Mouse (Mus musculus) cerebellum, adult 9-10 months (tissue): Measurements from ENCODE around the gene Unc93b1.
A peak's percentile ranks its signal among the peaks of the same experiment; 100 is the strongest.
"Not testable (repeated sequence)": the region's sequence is repeated elsewhere in the genome, so short reads cannot be mapped to it uniquely, and the experiment has no call there.

Source experiments
- DNase-seq: peaks from one replicate; pipeline ENCODE4 v3.0.0; 2022

Gene Unc93b1

DNA sequence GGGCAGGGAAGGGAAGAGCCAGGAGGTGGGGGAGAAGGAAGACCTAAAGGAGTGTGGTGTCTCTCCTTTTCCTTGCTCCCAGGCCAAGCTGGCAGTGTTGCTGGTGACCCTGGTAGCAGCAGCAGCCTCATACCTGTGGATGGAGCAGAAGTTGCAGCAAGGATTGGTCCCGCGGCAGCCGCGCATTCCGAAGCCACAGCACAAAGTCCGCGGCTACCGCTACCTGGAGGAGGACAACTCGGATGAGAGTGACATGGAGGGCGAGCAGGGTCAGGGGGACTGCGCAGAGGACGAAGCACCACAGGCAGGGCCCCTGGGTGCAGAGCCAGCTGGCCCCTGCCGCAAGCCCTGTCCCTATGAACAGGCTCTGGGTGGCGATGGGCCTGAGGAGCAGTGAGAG is 13.6 kb downstream of the Unc93b1 start:
- no peak for DNase-seq

DNA sequence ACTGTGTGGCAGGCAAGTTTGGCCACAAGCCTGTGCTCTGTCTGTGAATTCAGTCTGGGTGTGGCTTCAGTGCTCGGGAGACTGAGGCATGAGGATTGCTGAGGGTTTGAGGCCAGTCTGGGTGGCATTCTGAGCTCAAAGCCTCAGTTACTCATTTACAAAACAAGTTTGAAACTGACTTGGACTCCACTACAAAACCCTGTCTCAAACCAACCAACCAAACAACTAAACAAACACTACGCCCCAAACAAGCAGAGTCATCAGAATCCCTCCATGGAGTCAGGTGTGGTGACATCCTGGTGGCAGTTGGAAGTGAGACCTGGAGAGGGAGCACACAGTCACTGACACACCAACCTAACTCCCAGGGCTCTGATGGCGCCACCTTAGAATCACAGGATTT is 15.3 kb downstream of the Unc93b1 start:
- DNase-seq, result no peak

DNA sequence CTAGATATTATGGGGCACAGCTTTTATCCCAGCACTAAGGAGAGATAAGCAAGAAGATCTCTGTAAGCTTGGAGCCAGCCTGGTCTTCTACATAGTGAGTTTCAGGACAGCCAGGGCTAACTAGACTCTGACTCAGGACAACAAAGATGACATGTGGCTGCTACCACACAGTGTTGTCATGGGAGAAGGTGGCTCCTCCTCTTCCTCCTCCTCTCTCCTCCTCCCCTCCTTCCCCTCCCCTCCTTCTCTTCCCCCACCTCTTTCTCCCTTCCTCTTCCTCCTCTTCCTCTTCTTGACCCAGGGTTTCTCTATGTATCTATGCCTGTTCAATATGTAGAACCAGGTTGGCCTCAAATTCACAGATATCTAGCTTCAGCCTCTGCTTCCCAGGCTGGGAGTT is 16.5 kb downstream of the Unc93b1 start:
- DNase-seq, result no peak

DNA sequence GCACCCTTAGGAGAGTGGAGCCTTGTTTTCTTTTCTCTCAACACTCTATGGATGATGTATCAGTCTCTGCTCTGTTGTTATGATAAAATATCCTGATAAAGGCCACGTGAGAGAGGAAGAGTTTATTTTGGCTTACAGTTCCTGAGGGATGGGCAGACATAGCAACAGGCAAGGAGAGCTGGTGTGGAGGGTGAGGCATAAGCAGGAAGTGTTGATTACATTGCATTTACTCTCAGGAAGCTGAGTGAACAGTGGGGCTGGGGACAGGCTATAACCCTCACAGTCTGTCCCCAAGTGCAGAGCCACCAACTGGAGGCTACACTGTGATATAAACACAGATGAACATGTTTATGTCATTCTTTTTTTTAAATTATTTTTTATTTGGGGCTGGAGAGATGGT is 17.1 kb downstream of the Unc93b1 start:
- DNase-seq, result no peak

DNA sequence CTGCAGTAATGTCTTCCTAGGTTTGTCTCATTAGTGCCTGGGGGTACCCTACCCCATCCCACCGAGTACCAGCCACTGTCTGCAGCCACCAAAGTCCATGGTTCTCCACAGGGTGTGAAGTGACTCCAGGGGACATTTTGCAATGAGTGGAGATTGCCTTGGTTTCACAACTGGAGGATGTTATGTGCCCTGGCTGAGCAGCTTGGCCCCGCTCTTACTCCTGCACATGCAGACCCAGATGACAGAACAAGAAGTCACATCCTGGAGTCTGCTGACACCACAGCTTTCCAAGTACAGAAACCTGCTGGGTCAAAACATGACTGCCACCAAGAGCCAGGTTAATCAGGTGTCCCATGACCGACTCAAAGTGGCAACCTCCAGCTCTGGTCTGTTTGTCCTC is 20.0 kb downstream of the Unc93b1 start:
- DNase-seq, result no peak

GRCm38 (mm10) chr19:3955804-3956203 is 20.8 kb downstream of the Unc93b1 start:
- DNase-seq, result no peak

DNA sequence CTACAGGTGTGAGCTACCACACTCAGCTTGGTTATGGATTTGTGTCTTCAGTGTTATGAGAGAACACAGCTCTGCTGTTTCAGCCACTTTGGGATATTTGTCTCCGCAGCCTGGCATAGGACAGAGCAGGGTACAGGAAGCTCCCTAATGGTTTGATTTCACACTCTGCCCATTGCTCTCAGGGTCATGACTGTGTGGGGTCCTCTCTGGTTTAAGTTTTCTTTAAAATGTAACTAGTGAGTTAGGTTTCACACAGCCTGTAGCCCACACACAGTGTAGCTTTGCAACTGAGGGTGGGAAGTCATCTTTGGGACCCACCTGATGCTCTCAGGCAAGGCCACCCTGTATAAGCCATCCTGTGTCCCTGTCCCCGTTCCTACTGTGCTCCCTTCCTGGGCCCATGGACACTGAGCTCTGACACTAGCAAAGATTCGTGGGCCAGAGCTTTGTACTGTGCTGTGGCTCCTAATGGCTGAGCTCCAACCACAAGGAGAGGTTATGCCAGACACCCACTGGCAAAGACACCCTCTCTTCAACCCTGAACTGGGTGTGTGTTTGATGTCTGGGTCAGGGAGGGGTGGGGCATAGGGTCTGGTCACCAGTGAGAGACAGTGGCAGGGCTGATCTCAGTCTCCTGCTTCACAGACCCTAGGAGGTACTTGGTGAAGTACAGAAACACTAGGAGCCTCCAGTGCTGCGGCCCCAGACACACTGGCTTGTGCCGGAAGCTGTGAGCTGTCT is 22.5 kb downstream of the Unc93b1 start:
- DNase-seq, result not testable (repeated sequence)

GRCm38 (mm10) chr19:3958470-3958869 is 23.5 kb downstream of the Unc93b1 start, which contains the start of gene Aldh3b3:
Aldh3b3 (plus strand) TSS chr19:3958645.
- no peak for DNase-seq

DNA sequence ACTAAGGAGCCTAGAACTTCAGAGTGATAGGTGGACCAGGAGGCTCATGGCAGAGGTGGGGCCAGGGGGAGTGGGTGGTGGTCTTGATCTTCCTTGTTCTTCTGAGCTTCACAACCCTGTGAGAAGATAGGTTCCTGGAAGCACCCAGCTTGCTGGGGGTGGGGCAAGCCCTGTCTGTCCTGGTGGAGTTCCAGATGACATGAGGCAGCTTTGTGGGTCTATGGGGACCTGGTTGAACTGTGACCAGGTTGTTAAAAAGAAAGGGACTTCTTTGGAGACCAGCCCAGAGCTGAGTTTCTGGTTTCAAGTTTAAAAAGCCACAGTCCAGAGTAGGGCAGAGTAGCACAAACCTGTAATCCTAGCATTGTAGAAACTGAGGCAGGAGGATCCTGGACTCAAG is 24.0 kb downstream of the Unc93b1 start:
- DNase-seq, result no peak

- no peak for DNase-seq
Measured at GRCm38 (mm10) chr19:3960211-3960610, 25.2 kb downstream of the Unc93b1 start.

DNA sequence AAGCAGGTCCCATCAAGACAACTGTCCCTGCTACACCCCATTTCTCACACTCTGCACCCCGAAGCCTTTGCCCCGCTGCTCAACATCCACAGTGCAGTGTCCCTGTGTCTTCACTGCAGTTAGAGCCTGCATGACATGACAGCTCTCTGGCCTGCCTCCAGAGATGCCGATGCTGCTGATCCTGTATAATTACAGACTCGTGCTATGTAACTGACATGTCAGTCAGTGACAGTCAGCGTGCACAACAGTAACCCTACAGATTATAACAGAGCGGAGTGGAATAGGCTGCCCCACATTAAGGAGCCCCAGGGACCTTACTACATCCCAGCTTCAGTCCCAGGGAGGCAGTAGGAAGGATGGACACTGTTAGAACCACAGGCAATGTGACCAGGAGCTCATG is 26.8 kb downstream of the Unc93b1 start:
- not testable (repeated sequence) for DNase-seq

GRCm38 (mm10) chr19:3962469-3962868 is 27.5 kb downstream of the Unc93b1 start:
- no peak for DNase-seq

GRCm38 (mm10) chr19:3964030-3964429 is 29.0 kb downstream of the Unc93b1 start:
- DNase-seq, result no peak

DNA sequence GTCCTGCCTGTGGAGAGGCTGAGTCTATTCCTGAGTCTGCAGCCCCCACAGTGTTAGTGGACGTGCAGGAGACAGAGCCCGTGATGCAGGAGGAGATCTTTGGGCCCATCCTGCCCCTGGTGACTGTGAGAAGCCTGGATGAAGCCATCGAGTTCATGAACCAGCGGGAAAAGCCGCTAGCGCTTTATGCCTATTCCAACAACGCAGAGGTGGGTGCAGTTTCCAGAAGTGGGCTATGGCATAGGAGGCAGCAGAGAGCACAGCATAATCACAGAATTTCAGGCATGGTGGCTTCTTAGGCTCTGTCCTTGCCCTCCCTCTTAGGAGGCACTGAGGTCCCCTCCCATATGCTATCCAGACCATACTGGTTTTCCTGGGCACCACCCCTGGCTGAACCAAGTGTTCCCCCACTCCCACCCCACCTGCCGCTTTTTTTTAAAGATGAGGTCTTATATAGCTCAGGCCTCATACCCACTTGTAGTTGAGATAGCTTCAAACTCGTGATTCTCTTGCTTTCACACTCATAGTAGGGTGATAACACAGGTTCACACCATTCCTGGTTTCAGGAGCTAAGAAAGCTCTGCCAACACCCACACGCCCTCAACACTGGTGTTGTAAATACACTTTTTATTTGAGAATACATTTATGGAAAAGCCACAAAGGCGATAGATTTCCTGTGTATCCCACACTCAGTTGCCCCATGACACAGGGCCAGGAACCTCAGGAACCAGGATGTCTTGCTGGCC is 31.5 kb downstream of the Unc93b1 start:
- DNase-seq, result no peak

- DNase-seq, result no peak
Measured at GRCm38 (mm10) chr19:3967258-3967657, 32.3 kb downstream of the Unc93b1 start.

DNA sequence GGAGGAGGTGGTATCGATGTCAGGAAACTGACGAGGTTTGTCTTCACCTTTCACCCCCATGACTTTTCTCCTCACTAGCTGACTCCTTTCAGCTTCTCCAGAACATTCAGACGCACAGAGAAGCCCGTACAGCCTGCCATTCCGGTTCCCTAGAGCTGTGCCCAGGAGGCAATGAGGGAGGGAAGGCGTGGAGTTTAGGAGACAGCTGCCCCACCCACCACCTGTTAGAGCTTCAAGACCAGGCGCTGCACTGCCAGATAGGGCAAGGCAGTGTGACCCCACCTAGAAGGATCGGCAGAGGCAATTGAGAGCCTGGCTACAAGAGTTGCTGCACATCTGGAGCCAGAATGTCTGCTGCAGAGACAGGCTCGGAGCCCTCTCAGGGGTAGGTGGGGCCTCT is 37.2 kb downstream of the Unc93b1 start, which contains the start of gene Aldh3b2:
Aldh3b2 (plus strand) TSS at position 100 of the 400 bp plus-strand sequence.
- no peak for DNase-seq

GRCm38 (mm10) chr19:3974608-3975007 is 39.6 kb downstream of the Unc93b1 start:
- not testable (repeated sequence) for DNase-seq

DNA sequence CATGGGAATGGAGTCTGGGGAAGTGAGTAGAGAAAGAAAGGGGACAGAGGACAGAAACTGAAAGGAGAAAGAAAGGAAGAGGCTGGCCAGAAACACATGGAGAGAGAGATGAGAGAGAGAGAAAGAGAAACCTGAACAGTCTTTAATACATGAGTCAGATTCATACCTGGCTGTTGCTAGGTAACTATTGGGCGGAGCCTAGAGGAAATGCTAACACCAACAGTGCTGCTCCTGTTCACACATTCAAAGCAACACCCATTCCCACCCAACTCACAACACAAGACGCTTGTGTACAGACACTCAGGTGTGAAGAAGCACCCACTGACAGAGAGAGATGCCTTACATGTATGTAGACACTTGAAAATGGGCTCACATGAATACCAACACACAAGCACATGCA is 40.9 kb downstream of the Unc93b1 start:
- DNase-seq, result no peak

- peak; percentile 91 for DNase-seq
Measured at GRCm38 (mm10) chr19:3980309-3980708, 45.3 kb downstream of the Unc93b1 start.

GRCm38 (mm10) chr19:3980917-3981316 is 45.9 kb downstream of the Unc93b1 start:
- no peak for DNase-seq

- DNase-seq, result no peak
Measured at GRCm38 (mm10) chr19:3983527-3984200, 48.7 kb downstream of the Unc93b1 start.

GRCm38 (mm10) chr19:3985261-3985681 is 50.3 kb downstream of the Unc93b1 start:
- DNase-seq, result no peak

- no peak for DNase-seq
Measured at GRCm38 (mm10) chr19:3986334-3986733, 51.3 kb downstream of the Unc93b1 start, which contains the start of gene Acy3. Acy3 (plus strand) TSS chr19:3986570.

DNA sequence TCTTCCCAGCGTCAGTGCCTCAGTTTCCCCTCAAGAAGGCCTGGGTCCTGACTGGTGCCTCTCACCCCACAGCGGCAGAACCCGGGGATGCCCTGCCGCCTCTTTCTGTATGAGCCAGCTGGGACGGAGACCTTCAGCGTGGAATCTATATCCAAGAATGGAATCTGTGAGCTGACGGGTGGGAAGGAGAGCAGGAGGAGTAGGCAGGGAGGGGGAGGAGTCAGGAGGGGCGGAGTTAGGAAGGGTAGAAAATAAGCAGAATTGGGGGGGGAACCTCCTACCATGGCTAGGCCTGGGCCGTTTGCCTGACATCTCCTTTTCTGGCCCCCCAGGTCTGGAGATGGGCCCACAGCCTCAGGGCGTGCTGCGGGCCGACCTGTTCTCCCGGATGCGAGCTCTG is 53.1 kb downstream of the Unc93b1 start:
- no peak for DNase-seq
